Mouse (Mus musculus): ENCODE results near the gene Epn2.

Gene Epn2

GRCm38 (mm10) chr11:61578983-61579877 is at the start of gene Epn2:
Epn2 (minus strand) TSS chr11:61579687.
- DNase-seq (ENCODE audit: inconsistent age in 2 of 2, low spot score in 1 of 2), result peak; percentile 81 to 94

- no peak for DNase-seq (ENCODE audit: inconsistent age in 2 of 2, low spot score in 1 of 2)
These were observed 47.0 kb upstream of the Epn2 start for GRCm38 (mm10) chr11:61626509-61626908.

GRCm38 (mm10) chr11:61625136-61625535 is 45.6 kb upstream of the Epn2 start:
- DNase-seq (ENCODE audit: inconsistent age in 2 of 2, low spot score in 1 of 2), result no peak

GRCm38 (mm10) chr11:61620762-61621161 is 41.3 kb upstream of the Epn2 start:
- no peak for DNase-seq (ENCODE audit: inconsistent age in 2 of 2, low spot score in 1 of 2)

- DNase-seq (ENCODE audit: inconsistent age in 2 of 2, low spot score in 1 of 2), result peak; percentile 77 to 92
These were observed 40.8 kb upstream of the Epn2 start for GRCm38 (mm10) chr11:61620254-61620670.

- peak; percentile 58 to 83 for DNase-seq (ENCODE audit: inconsistent age in 2 of 2, low spot score in 1 of 2)
These were observed 40.3 kb upstream of the Epn2 start for GRCm38 (mm10) chr11:61619791-61620241.

GRCm38 (mm10) chr11:61619356-61619755 is 39.9 kb upstream of the Epn2 start:
- no peak for DNase-seq (ENCODE audit: inconsistent age in 2 of 2, low spot score in 1 of 2)

GRCm38 (mm10) chr11:61618571-61618970 is 39.1 kb upstream of the Epn2 start:
- no peak for DNase-seq (ENCODE audit: inconsistent age in 2 of 2, low spot score in 1 of 2)

GRCm38 (mm10) chr11:61618131-61618530 is 38.6 kb upstream of the Epn2 start:
- DNase-seq (ENCODE audit: inconsistent age in 2 of 2, low spot score in 1 of 2), result peak in 1 of 2 experiments; percentile 37

- no peak for DNase-seq (ENCODE audit: inconsistent age in 2 of 2, low spot score in 1 of 2)
These were observed 37.9 kb upstream of the Epn2 start for GRCm38 (mm10) chr11:61617293-61617975.

GRCm38 (mm10) chr11:61616523-61617292 is 37.2 kb upstream of the Epn2 start:
- DNase-seq (ENCODE audit: inconsistent age in 2 of 2, low spot score in 1 of 2), result peak in 1 of 2 experiments; percentile 53

- peak; percentile 15 to 49 for DNase-seq (ENCODE audit: inconsistent age in 2 of 2, low spot score in 1 of 2)
These were observed 36.4 kb upstream of the Epn2 start for GRCm38 (mm10) chr11:61615686-61616522.

GRCm38 (mm10) chr11:61614401-61614800 is 34.9 kb upstream of the Epn2 start:
- no peak for DNase-seq (ENCODE audit: inconsistent age in 2 of 2, low spot score in 1 of 2)

GRCm38 (mm10) chr11:61612116-61612635 is 32.7 kb upstream of the Epn2 start:
- no peak for DNase-seq (ENCODE audit: inconsistent age in 2 of 2, low spot score in 1 of 2)

GRCm38 (mm10) chr11:61611197-61611596 is 31.7 kb upstream of the Epn2 start:
- DNase-seq (ENCODE audit: inconsistent age in 2 of 2, low spot score in 1 of 2), result no peak

GRCm38 (mm10) chr11:61608072-61608471 is 28.6 kb upstream of the Epn2 start:
- DNase-seq (ENCODE audit: inconsistent age in 2 of 2, low spot score in 1 of 2), result peak; percentile 54 to 56

GRCm38 (mm10) chr11:61602705-61603104 is 23.2 kb upstream of the Epn2 start:
- no peak for DNase-seq (ENCODE audit: inconsistent age in 2 of 2, low spot score in 1 of 2)

GRCm38 (mm10) chr11:61601465-61601864 is 22.0 kb upstream of the Epn2 start:
- DNase-seq (ENCODE audit: inconsistent age in 2 of 2, low spot score in 1 of 2), result no peak

- no peak for DNase-seq (ENCODE audit: inconsistent age in 2 of 2, low spot score in 1 of 2)
These were observed 18.9 kb upstream of the Epn2 start for GRCm38 (mm10) chr11:61598367-61598766.

- peak in 1 of 2 experiments; percentile 62 for DNase-seq (ENCODE audit: inconsistent age in 2 of 2, low spot score in 1 of 2)
These were observed 18.0 kb upstream of the Epn2 start for GRCm38 (mm10) chr11:61597471-61597870.
